Mouse (Mus musculus) testis, adult 2 months (tissue): ENCODE results near the gene Grifin.

Experiments used
- CTCF ChIP-seq: fragments of 200-500 bp; IDR thresholded peaks from 2 replicates; pipeline ENCODE4 v1.5.1; 2012; ENCODE audit warnings: low read depth, mild to moderate bottlenecking, inconsistent platforms, low read length, moderate library complexity; ENCODE audit not compliant: control insufficient read depth, insufficient read depth, insufficient replicate concordance
- POLR2A ChIP-seq: fragments of 200-500 bp; IDR thresholded peaks from 2 replicates; pipeline ENCODE4 v1.6.1; 2012; ENCODE audit warnings: low read depth, mild to moderate bottlenecking, inconsistent platforms, low read length, moderate library complexity; ENCODE audit not compliant: control insufficient read depth

DNA sequence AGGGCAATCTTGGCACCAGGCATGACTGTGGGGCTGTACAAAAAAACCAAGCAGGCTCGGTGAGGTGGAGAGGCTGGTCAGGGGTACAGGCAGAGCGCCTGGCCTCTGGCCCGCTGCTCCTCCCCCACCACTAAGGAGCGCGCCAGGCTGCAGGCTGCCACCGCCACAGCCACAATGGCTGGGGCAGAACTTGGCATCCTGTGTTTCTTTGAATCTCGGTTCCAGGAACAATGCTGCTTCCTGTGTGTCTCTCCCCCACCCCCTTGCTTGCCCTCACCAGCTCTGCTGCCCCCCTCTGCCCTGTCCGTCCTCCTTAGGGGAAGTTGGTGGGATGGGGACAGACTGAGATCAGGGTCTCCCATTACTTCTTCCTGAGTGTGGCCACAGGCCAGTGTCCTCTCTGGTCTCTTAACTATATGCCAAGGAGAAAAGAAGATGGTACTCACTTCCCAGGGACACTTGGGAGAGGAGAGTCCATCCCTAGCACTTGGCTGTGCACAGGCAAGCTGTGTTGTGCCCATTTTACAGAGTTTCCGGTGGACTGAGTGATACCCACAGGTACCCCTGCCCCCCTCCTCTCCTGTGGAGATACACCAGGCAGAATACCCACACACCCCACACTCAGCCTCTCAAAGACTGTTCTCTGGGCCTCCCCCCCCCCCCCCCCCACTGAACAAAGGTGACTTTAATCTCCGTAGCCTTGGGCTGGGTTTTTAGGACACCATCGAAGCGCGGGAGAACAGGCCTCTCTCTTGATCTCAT lies 44.8 kb upstream of the Grifin start:
- TF ChIP-seq CTCF (no peak), POLR2A (no peak)
